Mouse (Mus musculus) frontal cortex, postnatal 10 days (tissue): ENCODE data around the gene Olfr1229.

Experiments
- DNase-seq, 2 experiments: peaks; one replicate each; pipeline ENCODE4 v3.0.0; 2022; ENCODE audit warnings: low spot score in 2 of 2, mixed read lengths in 1 of 2

Olfr1229 gene

DNA sequence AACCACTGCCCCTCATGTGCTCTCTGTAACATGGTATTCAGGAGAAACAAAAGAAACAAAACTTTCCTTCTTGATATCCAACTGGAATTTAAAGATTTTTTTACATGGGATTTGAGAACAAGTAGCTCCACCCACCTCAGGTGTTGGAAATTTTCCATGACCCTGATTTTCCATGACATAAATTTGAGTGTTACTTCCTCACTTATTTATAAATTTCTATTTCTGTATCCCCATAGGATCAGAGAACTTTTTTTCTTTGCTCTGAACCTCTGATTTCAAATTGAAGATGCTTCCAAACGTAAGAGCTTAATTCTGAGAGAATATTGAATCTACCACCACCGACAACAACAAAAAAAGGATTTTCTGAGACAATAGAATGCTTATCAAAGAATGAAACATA, at the start of gene Olfr1229:
Gene Olfr1229 (minus strand): TSS at position 101 of the 400 bp plus-strand sequence.
- no peak for DNase-seq

- DNase-seq, result no peak
Measured at GRCm38 (mm10) chr2:89329575-89329974, 41.8 kb upstream of the Olfr1229 start, which contains the start of gene Olfr1232. Gene Olfr1232 (minus strand): TSS chr2:89329675.

GRCm38 (mm10) chr2:89306974-89307373, 19.2 kb upstream of the Olfr1229 start, which contains the start of gene Olfr1231:
Gene Olfr1231 (minus strand): TSS chr2:89307074.
- no peak for DNase-seq

DNA sequence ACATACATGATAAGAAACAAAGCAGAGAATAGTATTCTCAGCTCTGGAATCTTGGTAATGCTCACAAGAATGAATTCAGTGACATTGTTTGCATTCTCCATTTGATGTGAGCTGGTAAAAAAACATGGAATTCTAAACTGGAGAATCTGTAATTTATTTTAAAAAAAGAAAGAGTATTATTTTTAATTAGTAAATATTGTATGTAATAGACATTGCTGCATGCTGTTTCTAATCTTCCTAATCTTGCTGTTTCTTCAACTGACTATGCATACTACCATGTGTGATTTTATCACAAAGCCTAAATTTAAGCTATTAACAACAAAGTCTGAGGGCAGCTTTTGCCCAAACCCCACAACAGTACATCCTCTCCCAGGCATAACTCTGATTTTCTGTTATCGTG, 9.4 kb upstream of the Olfr1229 start, which contains the start of gene Olfr1230:
Gene Olfr1230 (minus strand): TSS at position 101 of the 400 bp plus-strand sequence.
- no peak for DNase-seq

DNA sequence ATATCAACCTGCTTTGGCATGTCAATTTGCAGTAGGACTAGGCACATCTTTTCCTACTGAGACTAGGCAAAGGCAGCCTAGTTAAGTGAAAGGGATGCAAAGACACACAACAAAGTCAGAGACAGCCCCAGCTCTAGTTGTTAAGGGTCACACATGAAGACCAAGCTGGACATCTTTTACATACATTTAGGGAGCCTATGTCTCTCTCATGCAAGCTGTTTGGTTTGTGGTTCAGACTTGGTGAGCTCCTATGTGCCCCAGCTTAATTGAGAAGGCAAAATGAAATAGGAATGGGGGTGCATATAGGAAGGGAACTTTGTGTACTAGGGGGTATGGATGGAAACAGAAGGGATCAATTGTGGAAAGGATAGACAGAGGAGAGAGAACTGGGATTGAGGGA, 33.9 kb downstream of the Olfr1229 start, which contains the start of gene Olfr1228:
Gene Olfr1228 (minus strand): TSS at position 101 of the 400 bp plus-strand sequence.
- DNase-seq, result no peak
